ENCODE assay signal across 8 mouse cellular contexts in genomic region chr3:65635983-65636382, GRCm38 (mm10). TPM values are rescaled to one million over a fixed set of nuclear protein-coding genes. Genes with fewer than 3 reads are reported as not detected.
DNase-seq lines count a peak whose midpoint lies in the region.

No protein-coding gene starts in this region.

- peak; percentile 33 to 60 for DNase-seq in frontal cortex, adult 2 months (ENCODE audit: extremely low spot score in 1 of 2, low spot score in 1 of 2)
- no peak for DNase-seq in frontal cortex, postnatal 25 days (ENCODE audit: low spot score in 2 of 2)
- peak; percentile 16 for DNase-seq in layer of hippocampus, adult 9-11 months
- no peak for DNase-seq in layer of hippocampus, adult 8-10 months (ENCODE audit: low spot score in 2 of 2)
- DNase-seq in 3T3-L1 (ENCODE audit: low read depth, low spot score), result peak; percentile 85
- DNase-seq in adrenal gland, postnatal 36 days, result peak; percentile 22 to 28
- no peak for DNase-seq in spleen, adult 18-20 months
- no peak for DNase-seq in thymus, postnatal 25 days

RNA-seq across cellular contexts. Expression of gene Lekr1, which starts 30.0 kb away (rescaled TPM):
- 6.6 and 7.7 TPM in 2 replicates for polyA plus RNA-seq in frontal cortex, adult 2 months (2012; rRNA removed)
- 1 to 10 TPM; 6.6 to 8.8 (median 7.4) TPM for total RNA-seq in layer of hippocampus, adult 8-10 months (2022)
- total RNA-seq in adrenal gland, postnatal 36 days (2021), result 1 to 10 TPM; 2.5 to 2.8 TPM

Comparison
In these comparisons a context has a peak if more than half of its experiments do, and no peak if none do; other contexts are left out.
1. DNase-seq: peak in frontal cortex, adult 2 months (2 of 2), layer of hippocampus, adult 9-11 months (single experiment), 3T3-L1 (single experiment) and adrenal gland, postnatal 36 days (2 of 2); none in frontal cortex, postnatal 25 days (0 of 2), layer of hippocampus, adult 8-10 months (0 of 2), spleen, adult 18-20 months (0 of 2) and thymus, postnatal 25 days (single experiment).